Mouse (Mus musculus) neural tube, postnatal 0 days (tissue): ENCODE results near the gene Gm42906. TPM values are rescaled to one million over a fixed set of nuclear protein-coding genes. Genes with fewer than 3 reads are reported as not detected.

Source experiments
- polyA plus RNA-seq: library from polyadenylated mRNA; unstranded; fragments of >200 nt; fragmentation: Nextera tagmentation; extraction: Ambion mirVana; gene quantifications from 2 replicates; pipeline ENCODE4 v1.2.1, GENCODE M21; 2015

The Gm42906 gene
- not detected in 2 replicates for polyA plus RNA-seq

GRCm38 (mm10) chr5:151428113-151428756 lies at the start of gene Gm42906:
Gm42906 (minus strand) TSS chr5:151428163.

GRCm38 (mm10) chr5:151233400-151234031 lies 194.4 kb downstream of the Gm42906 start, which contains the start of gene Stard13:
Stard13 (minus strand) TSS chr5:151233836.

Other genes with a start within 250 kb of the Gm42906 start
- 5.3 and 7.6 TPM in 2 replicates for gene Stard13, start 194.3 kb downstream of the Gm42906 start, polyA plus RNA-seq
- gene Vmn2r18, start 177.9 kb upstream of the Gm42906 start, polyA plus RNA-seq: 0.06 TPM in 1 of 2 replicates, not detected in the other
- 44.8 and 48.7 TPM in 2 replicates for gene Rfc3, start 223.1 kb upstream of the Gm42906 start, polyA plus RNA-seq